Mouse (Mus musculus) liver, postnatal 0 days (tissue): ENCODE measurements at regions not wholly inside any gene's neighbourhood (a gene's known extent, or its start where the extent isn't known, plus 50 kb on each side); places are given as distances from the start of the nearest gene placed in this dataset.

Experiments
- CTCF ChIP-seq: sonication (generic); IDR thresholded peaks from 2 replicates; pipeline ENCODE4 v1.5.1; 2016; ENCODE audit warnings: antibody characterized with exemption, low read depth
- EP300 ChIP-seq: IDR thresholded peaks from 2 replicates; pipeline ENCODE4 v1.6.1; 2016; ENCODE audit warnings: antibody characterized with exemption, low read depth, mild to moderate bottlenecking

DNA sequence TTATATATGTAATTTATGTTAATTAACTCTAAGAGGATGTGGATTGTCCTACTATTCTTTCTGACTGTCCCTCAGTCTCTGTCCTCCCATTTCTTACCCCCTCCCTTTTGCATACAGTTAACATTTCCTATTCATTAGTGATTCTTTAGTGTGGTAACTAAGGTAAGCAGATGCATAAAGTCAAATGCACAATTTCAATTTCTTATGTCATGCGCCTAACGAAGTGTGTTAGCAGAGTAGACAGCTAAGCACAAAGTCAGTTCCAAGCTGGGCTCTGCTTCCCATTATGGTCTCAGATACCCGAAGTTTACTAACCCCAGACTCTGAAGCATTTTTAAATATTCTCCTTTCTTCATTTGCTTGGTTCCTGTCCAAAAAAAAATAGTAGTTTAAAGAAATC, 248.2 kb downstream of the Olfm4 start:
- TF ChIP-seq EP300 (no peak), CTCF (no peak)
